Mouse (Mus musculus) heart, embryonic 14.5 days (tissue): Measurements from ENCODE around the gene Cntnap5a. TPM values are rescaled to one million over a fixed set of nuclear protein-coding genes. Genes with fewer than 3 reads are reported as not detected.

Experiments used
- ATAC-seq: fragments of 200-750 bp; cut with Nextera tagmentation; 2 replicates; pipeline ENCODE4 v1.8.0; 2017; ENCODE audit warnings: low read depth, moderate TSS enrichment; ENCODE audit not compliant: insufficient number of reproducible peaks, insufficient read depth, low FRiP score
- H3K27ac ChIP-seq, 2 experiments: fragments of 200-500 bp in 1 of 2; fragments of 300-500 bp in 1 of 2; sonication (generic) in 1 of 2; replicated peaks in 1 of 2; 2 replicates each; pipeline ENCODE4 v1.5.1; 2012 to 2014; ENCODE audit warnings: low read depth in 2 of 2, low read length in 2 of 2, control low read depth in 1 of 2, mild to moderate bottlenecking in 1 of 2, mixed read lengths in 1 of 2; ENCODE audit not compliant: control insufficient read depth in 1 of 2, insufficient read depth in 1 of 2
- H3K27me3 ChIP-seq: fragments of 300-500 bp; sonication (generic); 2 replicates; pipeline ENCODE4 v1.6.1; 2014; ENCODE audit warnings: mild to moderate bottlenecking, low read length, control low read depth; ENCODE audit not compliant: control insufficient read depth, insufficient read depth
- H3K36me3 ChIP-seq: fragments of 300-500 bp; sonication (generic); 2 replicates; pipeline ENCODE4 v1.6.1; 2014; ENCODE audit warnings: mild to moderate bottlenecking, control low read depth, low read length, mixed read lengths; ENCODE audit not compliant: control insufficient read depth, insufficient read depth
- H3K4me1 ChIP-seq, 2 experiments: fragments of 200-500 bp in 1 of 2; fragments of 300-500 bp in 1 of 2; sonication (generic) in 1 of 2; 2 replicates each; pipeline ENCODE4 v1.6.1; 2012 to 2014; ENCODE audit warnings: low read length in 2 of 2, control low read depth in 1 of 2, mixed read lengths in 1 of 2; ENCODE audit not compliant: control insufficient read depth in 2 of 2, insufficient read depth in 2 of 2
- H3K4me2 ChIP-seq: fragments of 300-500 bp; sonication (generic); 2 replicates; pipeline ENCODE4 v1.6.1; 2014; ENCODE audit warnings: mild to moderate bottlenecking, low read length
- H3K4me3 ChIP-seq, 2 experiments: fragments of 200-500 bp in 1 of 2; fragments of 300-500 bp in 1 of 2; sonication (generic) in 1 of 2; 2 replicates each; pipeline ENCODE4 v1.5.1; 2012 to 2014; ENCODE audit warnings: low read length in 2 of 2, mild to moderate bottlenecking in 2 of 2, control low read depth in 1 of 2, low read depth in 1 of 2, moderate library complexity in 1 of 2; ENCODE audit not compliant: control insufficient read depth in 1 of 2, insufficient read depth in 1 of 2
- H3K9ac ChIP-seq: fragments of 300-500 bp; sonication (generic); 2 replicates; pipeline ENCODE4 v1.6.1; 2014; ENCODE audit warnings: mild to moderate bottlenecking, low read length
- H3K9me3 ChIP-seq: fragments of 300-500 bp; sonication (generic); 2 replicates; pipeline ENCODE4 v1.6.1; 2016; ENCODE audit warnings: low read length, control low read depth; ENCODE audit not compliant: control insufficient read depth
- WGBS: fragments of 180-500 bp; shearing (Covaris S2); extraction: QIAGEN DNeasy Blood & Tissue Kit; methylation state at CpG from one replicate; pipeline ENCODE4 v1.1.7; 2014; 5-methylcytosine and 5-hydroxymethylcytosine counted together
- polyA plus RNA-seq: library from polyadenylated mRNA; unstranded; fragments of >200 nt; fragmentation: Nextera tagmentation; extraction: Ambion mirVana; gene quantifications from 2 replicates; pipeline ENCODE4 v1.2.1, GENCODE M21; 2014

The Cntnap5a gene
- polyA plus RNA-seq, 1 experiment from 2014 or later, result not detected

DNA sequence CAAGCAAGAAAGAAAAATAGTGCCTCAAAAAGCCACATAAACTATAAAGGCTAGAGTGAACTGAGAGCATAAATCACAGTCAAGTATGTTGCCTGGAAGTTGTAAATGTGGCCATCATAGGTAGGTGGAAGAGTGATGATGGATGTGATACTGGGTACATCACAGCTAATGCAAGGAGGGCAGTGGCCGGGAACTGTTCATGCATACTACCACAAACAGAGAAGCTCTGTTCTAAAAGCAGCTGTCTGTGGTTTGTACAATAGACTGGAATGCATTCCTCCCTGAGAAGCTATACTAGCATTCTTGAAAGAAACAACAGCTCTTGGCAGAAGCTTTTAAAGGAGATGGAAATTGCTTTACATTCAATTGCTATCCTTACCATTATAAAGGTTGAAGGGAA is 599.4 kb downstream of the Cntnap5a start:
- ATAC-seq, result no peak
- Histone ChIP-seq H3K9me3 (no peaks in the 10 kb centered on the region), H3K27ac (no peak overlapping the region), H3K27me3 (no peaks in the 10 kb centered on the region), H3K4me1 (no peaks in the 10 kb centered on the region), H3K36me3 (no peaks in the 10 kb centered on the region), H3K4me3 (no peak overlapping the region), H3K4me2 (no peak overlapping the region), H3K9ac (no peak overlapping the region)
- 55% methylated on average over 1 of the region's 1 CpGs for WGBS

DNA sequence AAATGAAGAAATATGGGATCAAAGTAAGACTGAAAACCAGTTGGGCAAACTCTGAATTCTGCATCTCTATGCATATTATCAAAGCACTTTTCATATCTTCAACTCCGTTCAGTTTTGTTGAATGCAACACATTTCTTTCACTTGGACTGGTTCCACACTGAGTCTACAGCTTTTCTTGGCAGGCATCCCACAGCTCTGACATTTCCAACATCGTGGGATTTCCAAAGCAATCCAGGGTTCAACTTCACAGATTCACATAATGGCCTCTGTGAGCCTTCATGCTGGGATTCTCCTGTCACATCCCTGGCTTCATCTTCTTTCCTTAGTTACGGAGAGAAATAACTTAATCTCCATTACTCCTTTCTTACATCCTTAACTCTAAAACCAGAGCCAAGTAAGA is 622.0 kb downstream of the Cntnap5a start:
- Histone ChIP-seq H3K9ac (no peak overlapping the region), H3K9me3 (no peaks in the 10 kb centered on the region)
- 32% methylated on average over 3 of the region's 3 CpGs for WGBS

DNA sequence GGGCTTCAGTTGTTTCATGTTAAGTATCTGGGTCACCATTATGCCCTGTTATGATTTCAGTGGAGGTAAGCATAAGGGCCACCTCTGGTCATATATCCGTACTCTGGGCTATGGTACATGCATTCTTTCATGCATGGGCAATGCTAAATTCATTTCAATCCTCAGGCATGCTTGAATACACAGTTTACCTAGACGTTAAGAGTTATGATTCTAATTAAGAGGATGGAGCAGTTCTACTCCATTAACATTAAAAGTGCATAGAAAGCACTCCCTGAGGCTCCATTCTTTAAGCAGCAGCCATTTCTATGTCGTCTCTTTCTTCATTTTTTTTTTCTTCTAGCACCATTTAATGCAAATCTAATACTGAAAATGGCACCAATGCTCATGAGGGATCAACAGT is 627.0 kb downstream of the Cntnap5a start:
- Histone ChIP-seq H3K9ac (no peak overlapping the region), H3K4me2 (no peak overlapping the region), H3K36me3 (no peaks in the 10 kb centered on the region), H3K27me3 (no peaks in the 10 kb centered on the region), H3K27ac (no peak overlapping the region), H3K4me3 (no peak overlapping the region), H3K4me1 (no peaks in the 10 kb centered on the region), H3K9me3 (no peaks in the 10 kb centered on the region)
- no peak for ATAC-seq
- 63% methylated on average over 3 of the region's 3 CpGs for WGBS

More for the DNA sequence above, 622.0 kb downstream of the Cntnap5a start:
- no peak for ATAC-seq
- Histone ChIP-seq H3K36me3 (no peaks in the 10 kb centered on the region), H3K27me3 (no peaks in the 10 kb centered on the region), H3K27ac (no peak overlapping the region; a peak in 1 of 4 replicates), H3K4me2 (no peak overlapping the region), H3K4me3 (no peak overlapping the region), H3K4me1 (no peaks in the 10 kb centered on the region)

DNA sequence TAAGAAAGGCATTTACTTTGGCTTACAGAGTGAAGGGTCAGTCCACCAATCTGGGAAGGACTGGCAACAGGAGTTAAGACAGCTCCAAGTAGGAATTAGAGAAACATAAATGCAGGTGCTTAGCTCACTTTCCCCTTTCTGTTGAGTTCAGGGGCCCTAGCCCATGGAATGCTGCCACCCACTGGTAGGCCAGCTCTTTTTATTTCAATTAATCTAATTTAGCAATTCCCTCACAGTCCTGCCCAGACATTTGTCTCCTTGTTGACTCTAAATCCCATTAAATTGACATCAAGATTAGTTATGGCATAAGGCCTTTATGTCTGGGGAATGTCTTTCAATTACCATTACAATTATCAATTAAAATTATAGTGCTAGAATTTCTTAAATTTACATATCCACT is 628.7 kb downstream of the Cntnap5a start:
- no peak overlapping the region for H3K4me2 ChIP-seq
- no peak for ATAC-seq

DNA sequence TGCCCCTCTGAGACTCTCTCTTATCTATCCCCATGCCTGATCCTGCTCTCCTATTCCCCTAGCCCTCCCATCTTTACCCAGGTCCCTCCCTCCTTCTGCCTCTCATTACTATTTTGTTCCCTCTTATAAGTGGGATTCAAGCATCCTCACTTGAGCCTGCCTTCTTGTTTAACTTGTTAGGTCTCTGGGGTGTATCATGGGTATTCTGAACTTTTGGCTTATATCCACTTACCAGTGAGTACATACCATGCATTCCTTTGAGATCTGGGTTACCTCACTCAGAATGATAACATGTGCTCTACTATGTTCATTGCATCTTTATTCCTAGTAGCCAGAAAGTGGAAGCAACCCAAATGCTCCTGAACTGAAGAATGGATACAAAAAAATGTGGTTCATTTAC is 639.9 kb downstream of the Cntnap5a start:
- Histone ChIP-seq H3K36me3 (no peaks in the 10 kb centered on the region), H3K4me2 (no peak overlapping the region), H3K4me1 (no peaks in the 10 kb centered on the region), H3K27ac (no peak overlapping the region), H3K9me3 (no peaks in the 10 kb centered on the region), H3K4me3 (no peak overlapping the region), H3K27me3 (no peaks in the 10 kb centered on the region), H3K9ac (no peak overlapping the region)
- ATAC-seq, result no peak

More for the DNA sequence above, 628.7 kb downstream of the Cntnap5a start:
- no peaks in the 10 kb centered on the region for H3K4me1 ChIP-seq
- H3K9me3 ChIP-seq, result no peaks in the 10 kb centered on the region
- H3K27ac ChIP-seq, result no peak overlapping the region
- no peaks in the 10 kb centered on the region for H3K36me3 ChIP-seq
- no peaks in the 10 kb centered on the region for H3K27me3 ChIP-seq
- no peak overlapping the region for H3K4me3 ChIP-seq
- H3K9ac ChIP-seq, result no peak overlapping the region

DNA sequence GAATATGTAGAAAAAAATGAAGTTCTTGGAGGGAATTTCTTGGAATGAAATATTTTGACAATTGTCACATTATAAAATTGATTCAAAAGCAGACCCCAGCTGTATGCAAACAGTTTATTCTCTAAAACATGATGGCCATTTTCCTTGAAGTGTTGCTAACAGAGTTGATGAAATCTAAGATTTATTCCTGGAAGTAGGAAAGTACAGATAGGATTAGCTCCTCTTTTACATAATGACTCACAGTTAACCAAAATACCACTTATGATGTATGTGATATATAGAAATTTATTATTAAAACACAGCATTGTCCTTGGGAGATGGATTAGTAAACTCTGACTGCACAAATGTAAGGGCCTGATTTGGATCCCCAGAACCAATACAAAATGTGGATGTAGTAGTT is 669.1 kb downstream of the Cntnap5a start:
- H3K4me3 ChIP-seq, result no peak overlapping the region
- no peaks in the 10 kb centered on the region for H3K27me3 ChIP-seq
- no peak overlapping the region for H3K9ac ChIP-seq
- no peak overlapping the region for H3K27ac ChIP-seq
- no peak for ATAC-seq
- no peaks in the 10 kb centered on the region for H3K4me1 ChIP-seq
- H3K36me3 ChIP-seq, result no peaks in the 10 kb centered on the region
- H3K4me2 ChIP-seq, result no peak overlapping the region
- no peaks in the 10 kb centered on the region for H3K9me3 ChIP-seq

DNA sequence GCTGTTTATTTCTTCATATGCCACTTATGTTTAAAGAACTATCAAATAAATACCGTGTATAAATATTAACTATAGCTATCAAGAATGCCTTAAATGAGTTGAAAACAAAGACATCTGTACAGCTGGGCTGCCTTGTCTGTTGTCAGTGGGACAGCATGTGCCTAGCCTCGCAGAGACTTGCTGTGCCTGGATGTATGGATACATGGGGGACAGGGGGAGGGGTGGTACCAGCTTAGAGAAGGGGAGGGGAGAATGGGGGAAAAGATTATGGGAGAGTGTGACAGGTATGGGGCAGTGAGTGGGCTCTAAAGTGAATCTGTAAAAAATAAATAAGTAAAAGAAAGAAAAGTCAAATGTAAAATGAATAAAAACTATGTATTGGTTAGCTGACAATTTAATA is 681.0 kb downstream of the Cntnap5a start:
- WGBS, result 51% methylated on average over 2 of the region's 2 CpGs
- no peaks in the 10 kb centered on the region for H3K9me3 ChIP-seq
- ATAC-seq, result no peak

DNA sequence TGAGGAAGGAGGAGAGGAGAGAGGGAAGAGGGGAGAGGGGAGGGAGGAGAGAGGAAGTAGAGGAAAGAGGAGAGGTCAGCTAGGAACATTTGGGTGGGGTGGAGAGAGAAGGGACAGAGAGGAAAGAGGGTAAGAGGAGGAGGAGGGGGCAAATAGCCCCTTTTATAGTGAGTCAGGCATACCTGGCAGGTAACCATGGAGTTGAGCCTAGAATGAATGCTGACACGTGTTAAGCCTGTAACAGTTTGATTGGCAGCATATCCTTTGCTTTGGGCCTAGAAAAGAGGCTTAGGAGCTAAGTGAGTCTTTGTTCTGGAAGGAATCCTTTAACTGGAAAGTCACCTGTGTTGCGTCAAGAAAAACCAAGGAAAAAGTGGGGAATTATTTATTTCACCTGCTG is 681.6 kb downstream of the Cntnap5a start:
- WGBS, result 47% methylated on average over 2 of the region's 2 CpGs
- no peaks in the 10 kb centered on the region for H3K27me3 ChIP-seq
- no peak overlapping the region for H3K27ac ChIP-seq
- ATAC-seq, result no peak
- H3K4me3 ChIP-seq, result no peak overlapping the region
- H3K4me2 ChIP-seq, result no peak overlapping the region
- no peak overlapping the region for H3K9ac ChIP-seq
- no peaks in the 10 kb centered on the region for H3K9me3 ChIP-seq
- H3K4me1 ChIP-seq, result no peaks in the 10 kb centered on the region
- no peaks in the 10 kb centered on the region for H3K36me3 ChIP-seq

More for the DNA sequence above, 681.0 kb downstream of the Cntnap5a start:
- Histone ChIP-seq H3K27me3 (no peaks in the 10 kb centered on the region), H3K27ac (no peak overlapping the region), H3K4me2 (no peak overlapping the region), H3K9ac (no peak overlapping the region), H3K4me1 (no peaks in the 10 kb centered on the region), H3K4me3 (no peak overlapping the region), H3K36me3 (no peaks in the 10 kb centered on the region)
